Mouse (Mus musculus) myocyte (in vitro differentiated cells): ENCODE results near the gene Arhgef18. TPM values are rescaled to one million over a fixed set of nuclear protein-coding genes. Genes with fewer than 3 reads are reported as not detected.

Source experiments
- H3K27me3 ChIP-seq: one replicate; pipeline ENCODE4 v1.6.1; 2011; ENCODE audit not compliant: control insufficient read depth, insufficient read depth, insufficient read length
- H3K36me3 ChIP-seq: one replicate; pipeline ENCODE4 v1.6.1; 2011; ENCODE audit not compliant: control insufficient read depth, insufficient read depth
- H3K4me2 ChIP-seq: one replicate; pipeline ENCODE4 v1.6.1; 2011; ENCODE audit warnings: low read depth, control low read depth
- H3K4me3 ChIP-seq: one replicate; pipeline ENCODE4 v1.5.1; 2011; ENCODE audit warnings: mild to moderate bottlenecking, control low read depth, moderate library complexity
- H3K79me2 ChIP-seq: one replicate; pipeline ENCODE4 v1.6.1; 2011; ENCODE audit not compliant: control insufficient read depth, insufficient read depth
- H3ac ChIP-seq: one replicate; pipeline ENCODE4 v1.6.1; 2011; ENCODE audit not compliant: control insufficient read depth, insufficient read length
- CEBPB ChIP-seq: IDR thresholded peaks from 2 replicates; pipeline ENCODE4 v1.6.1; 2011; ENCODE audit warnings: mild to moderate bottlenecking, moderate library complexity; ENCODE audit not compliant: poor library complexity, insufficient read depth, severe bottlenecking
- E2F4 ChIP-seq: IDR thresholded peaks from one replicate; pipeline ENCODE4 v1.6.1; 2011; ENCODE audit warnings: mild to moderate bottlenecking, control low read depth, moderate library complexity; ENCODE audit not compliant: insufficient read depth
- MAX ChIP-seq: IDR thresholded peaks from one replicate; pipeline ENCODE4 v1.6.1; 2011; ENCODE audit warnings: low read depth, mild to moderate bottlenecking, control low read depth
- MYOD1 ChIP-seq, 3 experiments: IDR thresholded peaks; one replicate each; pipeline ENCODE4 v1.6.1; 2011; ENCODE audit warnings: control low read depth in 2 of 3, low read depth in 2 of 3, mild to moderate bottlenecking in 2 of 3, moderate library complexity in 1 of 3; ENCODE audit not compliant: insufficient read length in 2 of 3, control insufficient read depth in 1 of 3
- MYOG ChIP-seq, 3 experiments: IDR thresholded peaks; one replicate each; pipeline ENCODE4 v1.6.1; 2011; ENCODE audit warnings: control low read depth in 2 of 3, low read depth in 2 of 3, mild to moderate bottlenecking in 2 of 3; ENCODE audit not compliant: insufficient read length in 2 of 3, control insufficient read depth in 1 of 3, insufficient read depth in 1 of 3
- POLR2A ChIP-seq: IDR thresholded peaks from one replicate; pipeline ENCODE4 v1.6.1; 2011; ENCODE audit warnings: low read depth, mild to moderate bottlenecking, control low read depth, moderate library complexity; ENCODE audit not compliant: insufficient read length
- POLR2AphosphoS2 ChIP-seq: IDR thresholded peaks from one replicate; pipeline ENCODE4 v1.6.1; 2011; ENCODE audit warnings: low read depth, control low read depth; ENCODE audit not compliant: insufficient read length
- REST ChIP-seq: IDR thresholded peaks from one replicate; pipeline ENCODE4 v1.6.1; 2011; ENCODE audit warnings: mild to moderate bottlenecking, control low read depth, moderate library complexity; ENCODE audit not compliant: insufficient read depth, insufficient read length
- SRF ChIP-seq: IDR thresholded peaks from one replicate; pipeline ENCODE4 v1.6.1; 2011; ENCODE audit warnings: low read depth; ENCODE audit not compliant: control insufficient read depth, insufficient read length
- TCF12 ChIP-seq: IDR thresholded peaks from one replicate; pipeline ENCODE4 v1.6.1; 2011; ENCODE audit warnings: mild to moderate bottlenecking, control low read depth; ENCODE audit not compliant: poor library complexity, insufficient read depth, severe bottlenecking
- TCF3 ChIP-seq: IDR thresholded peaks from one replicate; pipeline ENCODE4 v1.6.1; 2011; ENCODE audit warnings: low read depth, control low read depth; ENCODE audit not compliant: insufficient read length
- USF1 ChIP-seq: IDR thresholded peaks from one replicate; pipeline ENCODE4 v1.6.1; 2011; ENCODE audit warnings: low read depth, mild to moderate bottlenecking, control low read depth, moderate library complexity
- polyA plus RNA-seq: library from polyadenylated mRNA; unstranded; fragments of >200 nt; fragmentation: generic; extraction: Trizol; gene quantifications from one replicate; pipeline ENCODE4 v1.2.1, GENCODE M21; 2012; ENCODE audit warnings: missing spikeins

Arhgef18 gene
- polyA plus RNA-seq, 1 experiment, result 10.7 TPM

DNA sequence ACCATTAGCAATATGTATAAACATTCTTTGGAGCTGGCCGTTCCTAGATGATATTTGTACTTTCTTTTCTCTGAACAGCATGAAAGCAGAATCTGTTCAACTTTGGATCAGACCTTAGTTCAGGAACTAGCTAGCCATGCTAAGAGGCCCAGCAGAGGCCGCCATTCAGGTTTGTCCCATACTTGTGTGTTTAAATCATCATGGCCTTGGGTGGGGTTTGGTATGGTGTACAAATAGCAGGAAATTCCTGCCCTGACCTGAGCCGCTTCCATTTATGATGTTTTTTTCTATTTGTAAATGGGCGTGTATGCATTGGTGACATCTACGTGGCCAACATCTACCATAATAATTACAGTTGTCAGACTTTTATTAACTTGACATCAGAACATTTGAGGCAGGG is 32.4 kb downstream of the Arhgef18 start:
- Histone ChIP-seq H3K4me2 (no peak overlapping the region), H3K79me2 (peaks cover 4% of the 10 kb centered on the region), H3K4me3 (no peak overlapping the region), H3ac (no peak overlapping the region), H3K36me3 (no peaks in the 10 kb centered on the region), H3K27me3 (no peaks in the 10 kb centered on the region)
- TF ChIP-seq REST (no peak), E2F4 (no peak), MYOD1 (IDR thresholded peaks at IDR 0.05; ENCODE audit: control insufficient read depth in 1 of 3, insufficient read length in 2 of 3, low read depth in 2 of 3) (no peak), TCF12 (no peak), POLR2A (no peak), MYOG (IDR thresholded peaks at IDR 0.05; ENCODE audit: control insufficient read depth in 1 of 3, insufficient read depth in 1 of 3, insufficient read length in 2 of 3, low read depth in 2 of 3) (no peak), TCF3 (no peak), SRF (no peak), USF1 (no peak), MAX (no peak), POLR2AphosphoS2 (no peak), CEBPB (no peak)

DNA sequence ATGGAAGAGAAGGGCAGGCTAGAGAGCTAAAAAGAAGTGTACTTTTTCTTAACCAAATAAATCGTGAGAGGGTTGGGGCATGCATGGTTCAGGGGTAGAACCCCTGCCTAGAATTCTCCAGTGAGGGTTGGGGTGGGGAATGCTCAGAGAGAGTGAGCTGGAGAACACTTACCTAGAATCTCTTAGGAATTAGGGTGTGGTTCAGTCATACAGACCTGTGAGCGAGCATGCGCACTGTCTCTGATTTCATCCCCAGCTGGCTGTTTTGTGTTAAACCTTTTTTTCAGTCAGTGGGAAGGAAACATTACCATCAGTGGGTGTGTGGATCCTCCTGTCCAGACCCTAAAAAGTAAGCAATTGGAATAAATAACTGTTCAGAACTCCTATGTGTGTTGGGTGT is 33.4 kb downstream of the Arhgef18 start:
- H3K4me3 ChIP-seq, result no peak overlapping the region
- no peak for TF ChIP-seq TCF3
- no peak for TF ChIP-seq MAX
- TF ChIP-seq CEBPB, result no peak
- TF ChIP-seq MYOD1 (IDR thresholded peaks at IDR 0.05; ENCODE audit: control insufficient read depth in 1 of 3, insufficient read length in 2 of 3, low read depth in 2 of 3), result no peak
- TF ChIP-seq TCF12, result no peak
- no peaks in the 10 kb centered on the region for H3K79me2 ChIP-seq
- H3K4me2 ChIP-seq, result no peak overlapping the region
- peaks cover 5% of the 10 kb centered on the region for H3K36me3 ChIP-seq
- H3K27me3 ChIP-seq, result no peaks in the 10 kb centered on the region
- no peak overlapping the region for H3ac ChIP-seq

DNA sequence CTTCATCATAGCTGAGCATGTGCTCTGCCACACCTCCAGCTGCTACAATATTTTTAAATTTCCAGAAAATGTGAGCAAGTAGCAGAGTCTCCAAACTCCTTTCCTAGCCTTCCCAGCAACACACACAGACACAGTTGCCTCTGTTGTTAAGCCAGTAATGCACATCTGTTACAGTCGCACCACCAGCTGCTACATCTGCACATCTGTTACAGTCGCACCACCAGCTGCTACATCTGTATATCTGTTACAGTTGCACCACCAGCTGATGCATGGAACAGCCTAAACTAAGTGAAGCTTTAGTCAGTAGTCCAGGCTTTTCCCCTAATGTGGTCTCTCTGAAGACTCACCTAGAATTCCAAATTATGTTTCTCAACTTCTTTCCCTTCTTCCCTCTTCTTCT is 35.6 kb downstream of the Arhgef18 start:
- Histone ChIP-seq H3K36me3 (peaks cover 10% of the 10 kb centered on the region), H3K4me2 (no peak overlapping the region), H3K4me3 (no peak overlapping the region), H3ac (no peak overlapping the region), H3K27me3 (no peaks in the 10 kb centered on the region), H3K79me2 (no peaks in the 10 kb centered on the region)
- no peak for TF ChIP-seq SRF
- peak in 2 of 3 experiments; percentile 6 to 53 for TF ChIP-seq MYOD1 (IDR thresholded peaks at IDR 0.05; ENCODE audit: control insufficient read depth in 1 of 3, insufficient read length in 2 of 3, low read depth in 2 of 3)

DNA sequence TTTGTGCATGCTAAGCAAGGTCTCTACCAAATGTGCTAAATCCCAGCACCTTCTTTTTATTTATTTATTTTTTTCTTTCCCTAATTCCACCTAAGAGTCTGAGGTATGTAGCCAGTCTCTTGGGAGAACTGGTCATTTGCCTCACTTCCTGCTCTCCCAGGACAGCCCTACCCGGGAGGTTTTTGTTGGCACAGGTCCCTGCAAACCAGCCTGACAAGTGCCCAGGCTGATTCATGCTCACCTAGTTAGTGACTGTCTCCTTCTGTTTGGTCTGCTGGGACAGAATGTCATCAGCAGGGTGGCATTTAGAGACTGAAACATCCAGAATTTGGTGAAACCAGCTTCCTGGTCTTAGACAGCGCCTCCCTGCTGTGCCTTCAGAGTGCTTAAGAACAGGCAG is 37.2 kb downstream of the Arhgef18 start:
- Histone ChIP-seq H3K36me3 (peaks cover 13% of the 10 kb centered on the region), H3ac (no peak overlapping the region), H3K4me2 (peak overlapping the region; percentile 30), H3K79me2 (no peaks in the 10 kb centered on the region), H3K4me3 (no peak overlapping the region), H3K27me3 (no peaks in the 10 kb centered on the region)
- TF ChIP-seq USF1, result no peak
- no peak for TF ChIP-seq MYOD1 (IDR thresholded peaks at IDR 0.05; ENCODE audit: control insufficient read depth in 1 of 3, insufficient read length in 2 of 3, low read depth in 2 of 3)
- no peak for TF ChIP-seq E2F4
- TF ChIP-seq MYOG (IDR thresholded peaks at IDR 0.05; ENCODE audit: control insufficient read depth in 1 of 3, insufficient read depth in 1 of 3, insufficient read length in 2 of 3, low read depth in 2 of 3), result no peak
- no peak for TF ChIP-seq TCF3
- no peak for TF ChIP-seq SRF
- no peak for TF ChIP-seq POLR2AphosphoS2

DNA sequence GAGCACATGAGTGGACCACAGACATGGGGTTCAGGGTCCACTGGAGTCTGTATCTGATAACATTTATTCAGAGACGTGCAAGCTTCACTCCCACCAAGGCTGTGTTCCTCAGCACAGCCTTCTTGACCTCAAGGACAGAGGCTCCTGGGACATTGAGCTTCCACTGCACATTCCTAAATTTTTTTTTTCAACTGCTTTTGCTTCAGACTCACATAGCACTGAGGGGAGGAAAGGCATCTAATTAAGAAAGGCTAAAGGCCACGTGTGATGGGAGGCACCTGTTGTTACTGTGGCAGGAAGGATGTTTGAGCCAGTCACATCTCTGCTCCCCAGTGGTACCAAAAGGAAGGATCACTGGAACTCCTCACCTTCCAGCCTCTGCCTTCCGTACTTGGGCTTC is 38.3 kb downstream of the Arhgef18 start:
- no peak overlapping the region for H3ac ChIP-seq
- H3K4me2 ChIP-seq, result no peak overlapping the region
- no peak overlapping the region for H3K4me3 ChIP-seq
- H3K27me3 ChIP-seq, result no peaks in the 10 kb centered on the region
- TF ChIP-seq MYOD1 (IDR thresholded peaks at IDR 0.05; ENCODE audit: control insufficient read depth in 1 of 3, insufficient read length in 2 of 3, low read depth in 2 of 3) (no peak), E2F4 (no peak), USF1 (no peak), MAX (no peak), MYOG (IDR thresholded peaks at IDR 0.05; ENCODE audit: control insufficient read depth in 1 of 3, insufficient read depth in 1 of 3, insufficient read length in 2 of 3, low read depth in 2 of 3) (no peak), POLR2A (no peak), CEBPB (no peak), POLR2AphosphoS2 (no peak), REST (no peak)
- peaks cover 16% of the 10 kb centered on the region for H3K36me3 ChIP-seq
- no peaks in the 10 kb centered on the region for H3K79me2 ChIP-seq
